29 mouse cellular contexts compared by ENCODE assay signal in genomic region chr7:118544128-118544527, GRCm38 (mm10). TPM values are rescaled to one million over a fixed set of nuclear protein-coding genes. Genes with fewer than 3 reads are reported as not detected.
DNase-seq lines count a peak whose midpoint lies in the region; ATAC-seq and TF ChIP-seq lines count a peak whose summit lies in the region.
"Had no signal": no experiment of that assay in that cellular context is flagged by ENCODE, and none has a peak within 500 bp of the region (broad histone marks: within the 10 kb centered on the region; RNA-seq: fewer than 3 reads in every experiment).

No protein-coding gene starts in this region.

- no peak for TF ChIP-seq CTCF in kidney, adult 2 months (conservative IDR thresholded peaks at IDR 0.05; ENCODE audit: insufficient read depth, insufficient read length, low read depth, low read length)
- TF ChIP-seq CTCF in liver, adult 2 months (IDR thresholded peaks at IDR 0.05; ENCODE audit: low read depth, low read length) = peak; percentile 19; the same call in 1 of the 2 replicates

- H3K9ac ChIP-seq in kidney, embryonic 14.5 days (ENCODE audit: low read depth, low read length) = no peak overlapping the region
- no peak overlapping the region for H3K9ac ChIP-seq in liver, adult 2 months (ENCODE audit: low read depth, low read length)
- no peak overlapping the region for H3K9ac ChIP-seq in liver, embryonic 11.5 days (ENCODE audit: low read depth, low read length)
- H3K9ac ChIP-seq: embryonic facial prominence, embryonic 13.5 days; embryonic facial prominence, embryonic 15.5 days; forebrain, embryonic 12.5 days had no signal

- no peaks in the 10 kb centered on the region for H3K4me1 ChIP-seq in kidney, embryonic 14.5 days (ENCODE audit: control insufficient read depth, insufficient read depth, low read length)
- H3K4me1 ChIP-seq in kidney, adult 2 months (ENCODE audit: control insufficient read depth, insufficient read depth, low read length) = no peaks in the 10 kb centered on the region
- peaks cover 2% of the 10 kb centered on the region; the same call in 1 of the 2 replicates for H3K4me1 ChIP-seq in liver, adult 2 months (ENCODE audit: control insufficient read depth, insufficient read depth, low read length)
- H3K4me1 ChIP-seq in liver, embryonic 11.5 days (replicated peaks; ENCODE audit: control insufficient read depth, insufficient read depth, low read length) = no peaks in the 10 kb centered on the region
- H3K4me1 ChIP-seq: embryonic facial prominence, embryonic 13.5 days; embryonic facial prominence, embryonic 15.5 days; forebrain, embryonic 10.5 days; forebrain, embryonic 12.5 days had no signal

- WGBS in kidney, embryonic 14.5 days = 86% methylated on average over 4 of the region's 4 CpGs
- WGBS in kidney, adult 2 months = 79% methylated on average over 4 of the region's 4 CpGs
- 29% methylated on average over 4 of the region's 4 CpGs for WGBS in liver, adult 2 months
- WGBS in liver, embryonic 11.5 days = 85% methylated on average over 4 of the region's 4 CpGs

- no peaks in the 10 kb centered on the region for H3K9me3 ChIP-seq in kidney, embryonic 14.5 days (ENCODE audit: control insufficient read depth, low read length)
- H3K9me3 ChIP-seq in liver, embryonic 11.5 days (ENCODE audit: control insufficient read depth, low read length) = no peaks in the 10 kb centered on the region
- H3K9me3 ChIP-seq: embryonic facial prominence, embryonic 13.5 days; embryonic facial prominence, embryonic 15.5 days; forebrain, embryonic 10.5 days; forebrain, embryonic 12.5 days had no signal

- peak; percentile 4 for DNase-seq in adrenal gland, adult 2 months
- no peak for DNase-seq in adrenal gland, postnatal 36 days
- no peak for DNase-seq in kidney, adult 2 months
- DNase-seq in liver, adult 2 months (ENCODE audit: extremely low read depth, low read depth, low spot score) = peak; percentile 97
- DNase-seq in liver, embryonic 11.5 days (ENCODE audit: low spot score) = no peak
- peak; percentile 15 for DNase-seq in lung, postnatal 36 days
- no peak for DNase-seq in lung, postnatal 25 days (ENCODE audit: low spot score)
- DNase-seq: adrenal gland, adult 8-10 months; adrenal gland, postnatal 14 days; B cell, adult 2 months; cerebellum, adult 11 months; cerebellum, adult 18-20 months; cerebellum, adult 8-10 months; cerebellum, adult 9-11 months; cerebellum, postnatal 14 days; cerebellum, postnatal 36 days; embryo, embryonic 11 days had no signal

- no peak overlapping the region for H3K4me2 ChIP-seq in kidney, embryonic 14.5 days (replicated peaks; ENCODE audit: low read depth, low read length)
- no peak overlapping the region for H3K4me2 ChIP-seq in liver, embryonic 11.5 days
- H3K4me2 ChIP-seq: embryonic facial prominence, embryonic 13.5 days; embryonic facial prominence, embryonic 15.5 days; forebrain, embryonic 12.5 days had no signal

- no peak for TF ChIP-seq POLR2A in kidney, adult 2 months (IDR thresholded peaks at IDR 0.05; ENCODE audit: low read depth, low read length)
- no peak for TF ChIP-seq POLR2A in liver, adult 2 months (IDR thresholded peaks at IDR 0.05; ENCODE audit: extremely low read depth, insufficient read depth, low read length)

- H3K27me3 ChIP-seq in kidney, embryonic 14.5 days (ENCODE audit: control insufficient read depth, insufficient read depth, low read length) = no peaks in the 10 kb centered on the region
- H3K27me3 ChIP-seq in kidney, adult 2 months (replicated peaks; ENCODE audit: control insufficient read depth, insufficient read depth, low read length) = no peaks in the 10 kb centered on the region
- H3K27me3 ChIP-seq in liver, adult 2 months (ENCODE audit: control insufficient read depth, insufficient read depth, low read length) = no peaks in the 10 kb centered on the region
- H3K27me3 ChIP-seq in liver, embryonic 11.5 days (replicated peaks; ENCODE audit: control insufficient read depth, insufficient read depth, low read length) = no peaks in the 10 kb centered on the region
- H3K27me3 ChIP-seq: embryonic facial prominence, embryonic 13.5 days; embryonic facial prominence, embryonic 15.5 days; forebrain, embryonic 12.5 days had no signal

- H3K4me3 ChIP-seq in kidney, embryonic 14.5 days (ENCODE audit: low read length) = no peak overlapping the region
- no peak overlapping the region for H3K4me3 ChIP-seq in kidney, adult 2 months (ENCODE audit: insufficient read depth, low read depth, low read length)
- no peak overlapping the region for H3K4me3 ChIP-seq in liver, adult 2 months (ENCODE audit: insufficient read depth, low read depth, low read length)
- no peak overlapping the region for H3K4me3 ChIP-seq in liver, embryonic 11.5 days (ENCODE audit: low read depth, low read length)
- H3K4me3 ChIP-seq: embryonic facial prominence, embryonic 13.5 days; embryonic facial prominence, embryonic 15.5 days; erythroblast, embryonic 14.5 days; forebrain, embryonic 10.5 days; forebrain, embryonic 12.5 days had no signal

- H3K79me2 ChIP-seq in liver, adult 2 months (ENCODE audit: control insufficient read depth, insufficient read depth, low read length) = no peaks in the 10 kb centered on the region

- ATAC-seq in kidney, embryonic 14.5 days (ENCODE audit: low FRiP score, low TSS enrichment) = 0 out of 2 replicates have a peak, but pooled peaks have one; percentile 37
- ATAC-seq in liver, embryonic 11.5 days (replicated peaks; ENCODE audit: low FRiP score) = no peak
- ATAC-seq: CD4-positive, CD25-positive, alpha-beta regulatory T cell, adult 4 months; forebrain, embryonic 14.5 days; forebrain, embryonic 16.5 days had no signal

- no peaks in the 10 kb centered on the region for H3K36me3 ChIP-seq in kidney, embryonic 14.5 days (ENCODE audit: control insufficient read depth, insufficient read depth, low read length)
- H3K36me3 ChIP-seq in kidney, adult 2 months (ENCODE audit: control insufficient read depth, insufficient read depth, low read length) = no peaks in the 10 kb centered on the region
- H3K36me3 ChIP-seq in liver, adult 2 months (ENCODE audit: control insufficient read depth, insufficient read depth, low read length) = peaks cover 1% of the 10 kb centered on the region; the same call in 1 of the 2 replicates
- H3K36me3 ChIP-seq in liver, embryonic 11.5 days (ENCODE audit: control insufficient read depth, insufficient read depth, low read length) = no peaks in the 10 kb centered on the region

- H3K27ac ChIP-seq in kidney, embryonic 14.5 days (ENCODE audit: low read depth, low read length) = no peak overlapping the region
- no peak overlapping the region for H3K27ac ChIP-seq in kidney, adult 2 months (ENCODE audit: insufficient read depth, low read depth, low read length)
- H3K27ac ChIP-seq in liver, adult 2 months (replicated peaks; ENCODE audit: insufficient read depth, low read depth, low read length) = peak overlapping the region; percentile 82
- H3K27ac ChIP-seq in liver, embryonic 11.5 days (ENCODE audit: low read depth, low read length) = no peak overlapping the region
- H3K27ac ChIP-seq: embryonic facial prominence, embryonic 13.5 days; embryonic facial prominence, embryonic 15.5 days; forebrain, embryonic 10.5 days; forebrain, embryonic 12.5 days had no signal

RNA-seq across cellular contexts. Expression of gene Coq7, which starts 11.0 kb away (rescaled TPM):
- total RNA-seq in adrenal gland, adult 2 months (2021) = 10 to 100 TPM; 28.3 to 52.0 TPM
- polyA plus RNA-seq in adrenal gland, adult 2 months (2012; rRNA removed) = 32.3 and 37.0 TPM in 2 replicates
- total RNA-seq in adrenal gland, postnatal 36 days (2021) = 10 to 100 TPM; 38.3 to 40.2 TPM
- polyA plus RNA-seq in kidney, embryonic 14.5 days (2014; fragmentation: Nextera tagmentation; extraction: Ambion mirVana) = 158 and 169 TPM in 2 replicates
- 75.9 and 82.6 TPM in 2 replicates for polyA plus RNA-seq in kidney, adult 2 months (2012; rRNA removed)
- 40.1 and 51.7 TPM in 2 replicates for total RNA-seq in liver, adult 2 months (2014; rRNA removed)
- polyA plus RNA-seq in liver, adult 2 months (2012; rRNA removed) = 37.4 and 41.5 TPM in 2 replicates
- 104 and 114 TPM in 2 replicates for polyA plus RNA-seq in liver, embryonic 11.5 days (2014; fragmentation: Nextera tagmentation; extraction: Ambion mirVana)

RNA-seq across cellular contexts. Expression of gene Tmc7, which starts 40.4 kb away (rescaled TPM):
- total RNA-seq in adrenal gland, adult 2 months (2021) = under 1 TPM; 0.69 TPM
- 0.20 TPM in 2 replicates for polyA plus RNA-seq in adrenal gland, adult 2 months (2012; rRNA removed)
- under 1 TPM; 0.30 to 0.40 TPM for total RNA-seq in adrenal gland, postnatal 36 days (2021)
- 1.2 and 2.7 TPM in 2 replicates for polyA plus RNA-seq in kidney, embryonic 14.5 days (2014; fragmentation: Nextera tagmentation; extraction: Ambion mirVana)
- polyA plus RNA-seq in kidney, adult 2 months (2012; rRNA removed) = 0.77 and 0.83 TPM in 2 replicates
- total RNA-seq in liver, adult 2 months (2014; rRNA removed) = 1.9 and 3.2 TPM in 2 replicates
- 0.33 and 0.39 TPM in 2 replicates for polyA plus RNA-seq in liver, adult 2 months (2012; rRNA removed)
- polyA plus RNA-seq in liver, embryonic 11.5 days (2014; fragmentation: Nextera tagmentation; extraction: Ambion mirVana) = 0.89 and 1.3 TPM in 2 replicates
- total RNA-seq: common myeloid progenitor, adult 5-6 weeks; MEL had no signal
- polyA plus RNA-seq: CD4-positive, CD25-positive, alpha-beta regulatory T cell, adult 4 months; erythroblast, embryonic 14.5 days had no signal

RNA-seq across cellular contexts. Expression of gene Itpripl2, which starts 52.4 kb away (rescaled TPM):
- 10 to 100 TPM; 10.4 to 18.6 TPM for total RNA-seq in adrenal gland, adult 2 months (2021)
- polyA plus RNA-seq in adrenal gland, adult 2 months (2012; rRNA removed) = 16.4 and 19.5 TPM in 2 replicates
- total RNA-seq in adrenal gland, postnatal 36 days (2021) = 10 to 100 TPM; 14.7 to 18.3 TPM
- polyA plus RNA-seq in kidney, embryonic 14.5 days (2014; fragmentation: Nextera tagmentation; extraction: Ambion mirVana) = 2.5 and 3.1 TPM in 2 replicates
- 6.9 and 7.9 TPM in 2 replicates for polyA plus RNA-seq in kidney, adult 2 months (2012; rRNA removed)
- total RNA-seq in liver, adult 2 months (2014; rRNA removed) = 3.5 and 4.2 TPM in 2 replicates
- 0.98 and 1.6 TPM in 2 replicates for polyA plus RNA-seq in liver, adult 2 months (2012; rRNA removed)
- 1.0 and 1.1 TPM in 2 replicates for polyA plus RNA-seq in liver, embryonic 11.5 days (2014; fragmentation: Nextera tagmentation; extraction: Ambion mirVana)
- total RNA-seq: CH12.LX had no signal
- polyA plus RNA-seq: erythroblast, embryonic 14.5 days had no signal

RNA-seq across cellular contexts. Expression of gene Tmc5, which starts 53.0 kb away (rescaled TPM):
- not detected for total RNA-seq in adrenal gland, adult 2 months (2021)
- 0.04 and 0.08 TPM in 2 replicates for polyA plus RNA-seq in adrenal gland, adult 2 months (2012; rRNA removed)
- not detected for total RNA-seq in adrenal gland, postnatal 36 days (2021)
- polyA plus RNA-seq in kidney, embryonic 14.5 days (2014; fragmentation: Nextera tagmentation; extraction: Ambion mirVana) = 0.09 TPM in 1 of 2 replicates, not detected in the other
- polyA plus RNA-seq in kidney, adult 2 months (2012; rRNA removed) = 0.83 and 1.1 TPM in 2 replicates
- total RNA-seq in liver, adult 2 months (2014; rRNA removed) = under 0.01 TPM in 1 of 2 replicates, not detected in the other
- 0.05 and 0.99 TPM in 2 replicates for polyA plus RNA-seq in liver, adult 2 months (2012; rRNA removed)
- not detected in 2 replicates for polyA plus RNA-seq in liver, embryonic 11.5 days (2014; fragmentation: Nextera tagmentation; extraction: Ambion mirVana)
- total RNA-seq: CH12.LX; common myeloid progenitor, adult 5-6 weeks; MEL had no signal
- polyA plus RNA-seq: CD4-positive, CD25-positive, alpha-beta regulatory T cell, adult 4 months; erythroblast, embryonic 14.5 days had no signal

Comparison
In these comparisons a context has a peak if more than half of its experiments do, and no peak if none do; other contexts are left out.
1. DNase-seq: peak in adrenal gland, adult 2 months (single experiment), liver, adult 2 months (single experiment) and lung, postnatal 36 days (single experiment); none in adrenal gland, postnatal 36 days (0 of 2), kidney, adult 2 months (single experiment), liver, embryonic 11.5 days (single experiment) and lung, postnatal 25 days (single experiment).